Mouse (Mus musculus) gonadal fat pad, adult 2 months (tissue): ENCODE data around the gene Fam20b. TPM values are rescaled to one million over a fixed set of nuclear protein-coding genes. Genes with fewer than 3 reads are reported as not detected.

Experiments
- DNase-seq: peaks from one replicate; pipeline ENCODE4 v3.0.0-alpha.2; 2012; ENCODE audit warnings: low read depth
- polyA plus RNA-seq: library from polyadenylated mRNA; depleted of rRNA; stranded (reverse); fragments of >200 nt; gene quantifications from 2 replicates; pipeline ENCODE4 v1.2.3, GENCODE M21; 2012; rRNA removed

The Fam20b gene
- polyA plus RNA-seq, 1 experiment: 53.4 TPM

- DNase-seq: no peak
Observed at GRCm38 (mm10) chr1:156639455-156639854, 79.4 kb downstream of the Fam20b start.

- DNase-seq: no peak
Observed at GRCm38 (mm10) chr1:156635148-156635547, 83.7 kb downstream of the Fam20b start.

- no peak for DNase-seq
Observed at GRCm38 (mm10) chr1:156633095-156633494, 85.8 kb downstream of the Fam20b start.

- DNase-seq: no peak
Observed at GRCm38 (mm10) chr1:156630965-156631364, 87.9 kb downstream of the Fam20b start.

GRCm38 (mm10) chr1:156629984-156630383 lies 88.9 kb downstream of the Fam20b start:
- no peak for DNase-seq

Other genes with a start within 250 kb of the Fam20b start
- 25.0 and 27.8 TPM in 2 replicates for gene Soat1, start 244.8 kb downstream of the Fam20b start, polyA plus RNA-seq
- 10.1 and 10.9 TPM in 2 replicates for gene Gm10031, start 195.1 kb downstream of the Fam20b start, polyA plus RNA-seq
- gene Abl2, start 160.3 kb downstream of the Fam20b start, polyA plus RNA-seq: 6.9 and 8.8 TPM in 2 replicates
- 20.2 and 23.5 TPM in 2 replicates for gene Tor3a, start 44.7 kb downstream of the Fam20b start, polyA plus RNA-seq
- gene Angptl1, start 119.5 kb upstream of the Fam20b start, polyA plus RNA-seq: 2.5 and 4.1 TPM in 2 replicates
- 10.0 and 10.3 TPM in 2 replicates for gene Ralgps2, start 220.5 kb upstream of the Fam20b start, polyA plus RNA-seq